Mouse (Mus musculus) cerebellum, postnatal 4 days (tissue): ENCODE measurements at regions not wholly inside any gene's neighbourhood (a gene's known extent, or its start where the extent isn't known, plus 50 kb on each side); places are given as distances from the start of the nearest gene placed in this dataset.
"Not testable (repeated sequence)": the region's sequence is repeated elsewhere in the genome, so short reads cannot be mapped to it uniquely, and the experiment has no call there.

ENCODE experiments used
- DNase-seq, 2 experiments: peaks; one replicate each; pipeline ENCODE4 v3.0.0; 2022; ENCODE audit warnings: low spot score in 2 of 2, mixed read lengths in 1 of 2

- no peak for DNase-seq
Measured at GRCm38 (mm10) chr5:50343681-50344080, 284.9 kb upstream of the Adgra3 start.

- peak in 1 of 2 experiments; percentile 11 for DNase-seq
Measured at GRCm38 (mm10) chr5:50309491-50309890, 250.7 kb upstream of the Adgra3 start.

GRCm38 (mm10) chr5:50303859-50304480 is 245.2 kb upstream of the Adgra3 start:
- DNase-seq = no peak

GRCm38 (mm10) chr5:50293794-50294193 is 235.0 kb upstream of the Adgra3 start:
- no peak for DNase-seq

- DNase-seq = no peak
Measured at GRCm38 (mm10) chr5:50290879-50291410, 232.1 kb upstream of the Adgra3 start.

- DNase-seq = no peak
Measured at GRCm38 (mm10) chr5:50260417-50260816, 201.6 kb upstream of the Adgra3 start.

DNA sequence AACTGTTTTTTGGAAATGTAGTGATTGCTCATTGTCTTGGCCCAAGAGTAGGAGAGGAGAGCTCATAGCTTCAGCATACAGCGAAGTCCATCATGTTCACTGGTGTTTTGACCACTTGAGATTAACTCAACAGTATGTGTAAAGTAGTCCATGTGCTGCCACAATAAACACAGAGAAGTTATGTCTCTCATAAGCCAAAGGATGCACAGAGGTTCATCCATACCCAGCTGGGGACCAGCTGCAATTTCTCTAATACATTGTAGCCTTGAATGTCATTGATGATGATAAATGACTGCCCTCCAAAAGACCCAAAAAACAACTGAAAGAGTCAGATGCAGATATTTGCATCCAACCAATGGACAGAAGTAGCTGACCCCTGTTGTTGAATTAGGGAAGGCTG is 199.2 kb upstream of the Adgra3 start:
- DNase-seq = no peak

DNA sequence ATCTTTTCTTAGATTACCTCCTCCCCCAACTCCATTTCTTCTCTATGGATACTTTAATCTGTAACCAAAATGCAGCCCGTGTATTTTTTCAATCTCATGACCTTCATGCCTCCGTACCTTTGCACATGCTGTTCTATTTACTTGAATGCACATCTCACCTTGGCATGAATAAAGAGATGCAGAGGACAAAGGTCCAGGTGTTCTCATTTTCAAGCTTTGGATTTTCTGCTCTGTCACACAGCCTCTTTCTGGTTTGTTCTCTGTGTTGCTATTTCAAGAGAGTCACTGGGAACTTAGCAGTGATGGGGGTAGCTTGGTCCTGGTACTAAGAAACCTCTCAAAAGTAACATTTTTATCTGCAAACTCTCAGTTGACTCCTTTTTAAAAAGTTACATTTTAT is 175.3 kb upstream of the Adgra3 start:
- DNase-seq = no peak

GRCm38 (mm10) chr5:50216956-50217355 is 158.2 kb upstream of the Adgra3 start:
- DNase-seq = no peak

GRCm38 (mm10) chr5:50215960-50216359 is 157.2 kb upstream of the Adgra3 start:
- no peak for DNase-seq

DNA sequence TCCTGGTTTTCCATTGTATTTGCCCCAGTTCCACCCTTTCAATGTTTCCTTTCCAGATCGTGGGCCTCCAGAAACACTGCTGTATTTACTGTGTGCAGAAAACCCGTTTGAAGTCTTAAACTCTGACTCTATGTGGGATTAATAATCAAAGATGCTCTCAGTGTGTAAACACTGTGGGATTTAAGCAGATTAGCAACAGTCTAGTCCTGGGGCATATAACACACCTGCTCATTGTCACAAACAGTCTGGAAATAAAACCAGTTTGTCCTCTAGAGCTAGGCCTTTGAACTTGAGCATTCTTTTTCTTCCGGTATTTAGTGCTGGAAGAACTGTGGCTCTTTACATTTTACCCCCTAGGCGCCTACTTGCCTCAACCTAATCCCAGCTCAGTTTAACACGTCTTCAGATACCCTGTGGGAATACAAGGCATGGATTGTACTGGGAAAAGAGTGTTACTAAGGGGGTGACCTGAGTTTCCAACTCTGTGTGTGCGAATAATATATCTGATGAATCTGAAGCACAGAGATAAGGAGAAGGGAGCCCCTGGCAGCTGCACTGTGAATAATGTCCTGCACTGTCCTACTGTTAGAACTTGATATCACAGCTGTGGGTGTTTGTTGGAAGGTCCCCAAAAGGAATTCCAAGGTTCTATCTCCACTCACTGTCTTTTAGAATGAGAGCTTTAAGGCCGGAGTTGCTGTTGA is 143.7 kb upstream of the Adgra3 start:
- no peak for DNase-seq

DNA sequence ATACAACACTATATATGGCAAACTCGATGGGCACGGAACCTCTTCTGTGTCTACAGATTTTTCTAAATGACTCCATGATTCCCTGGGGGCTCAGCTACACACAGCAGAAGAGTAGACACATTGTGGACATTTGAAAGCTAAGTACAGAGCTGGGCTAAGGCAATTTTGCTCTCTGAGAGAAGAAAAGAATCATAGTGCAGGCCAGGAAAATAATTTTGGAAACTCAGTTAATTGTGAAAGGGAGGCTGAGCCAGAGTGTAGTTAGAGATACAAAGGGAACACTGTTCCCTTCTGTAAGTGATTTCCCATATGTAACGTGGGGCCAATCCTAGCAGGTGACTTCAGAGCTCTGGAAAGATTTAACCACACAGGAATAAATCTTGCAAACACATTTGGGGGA is 137.6 kb upstream of the Adgra3 start:
- DNase-seq = no peak

DNA sequence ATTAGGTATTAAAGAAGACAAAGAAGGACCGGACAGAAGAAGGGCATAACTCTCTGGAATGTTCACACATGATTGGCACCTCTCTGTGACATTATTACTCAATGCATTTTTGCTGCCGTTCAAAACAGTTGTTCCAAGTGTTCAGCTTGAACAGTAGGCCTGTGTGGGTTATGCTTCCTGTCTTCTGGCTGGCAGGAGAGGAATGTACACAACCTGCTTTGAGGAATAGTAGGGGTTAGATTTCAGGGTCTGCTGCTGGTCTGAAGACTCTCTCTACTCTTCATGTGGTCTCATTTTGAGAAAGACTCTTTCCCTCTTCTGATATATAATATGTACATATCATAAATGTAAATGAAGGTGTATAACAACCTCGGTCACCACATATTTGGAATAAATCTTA is 137.2 kb upstream of the Adgra3 start:
- DNase-seq = no peak

- no peak for DNase-seq
Measured at GRCm38 (mm10) chr5:50189394-50189793, 130.6 kb upstream of the Adgra3 start.

- no peak for DNase-seq
Measured at GRCm38 (mm10) chr5:50182721-50183120, 123.9 kb upstream of the Adgra3 start.

- DNase-seq = no peak
Measured at GRCm38 (mm10) chr5:50156557-50156956, 97.8 kb upstream of the Adgra3 start.

- not testable (repeated sequence) for DNase-seq
Measured at GRCm38 (mm10) chr5:50155170-50155860, 96.5 kb upstream of the Adgra3 start.

DNA sequence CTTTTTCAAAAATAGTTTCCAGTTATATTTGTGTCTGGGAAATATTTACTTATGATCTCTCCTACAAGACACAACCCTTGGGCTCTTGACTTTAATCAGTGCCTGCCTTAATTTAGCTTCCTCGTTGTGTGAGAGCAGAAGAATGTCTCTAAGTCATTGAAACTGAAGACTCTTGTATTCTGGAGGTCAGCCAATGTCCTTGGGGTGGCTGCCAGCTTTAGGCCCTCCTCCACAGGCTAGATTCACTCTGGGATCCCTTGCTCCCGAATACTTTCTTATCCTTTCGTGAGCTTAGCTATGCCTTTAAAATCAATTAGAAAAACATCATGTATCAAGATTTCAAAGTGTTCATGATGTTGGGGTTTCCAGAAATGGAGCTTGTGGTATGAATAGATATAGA is 88.1 kb upstream of the Adgra3 start:
- DNase-seq = peak in 1 of 2 experiments; percentile 8

DNA sequence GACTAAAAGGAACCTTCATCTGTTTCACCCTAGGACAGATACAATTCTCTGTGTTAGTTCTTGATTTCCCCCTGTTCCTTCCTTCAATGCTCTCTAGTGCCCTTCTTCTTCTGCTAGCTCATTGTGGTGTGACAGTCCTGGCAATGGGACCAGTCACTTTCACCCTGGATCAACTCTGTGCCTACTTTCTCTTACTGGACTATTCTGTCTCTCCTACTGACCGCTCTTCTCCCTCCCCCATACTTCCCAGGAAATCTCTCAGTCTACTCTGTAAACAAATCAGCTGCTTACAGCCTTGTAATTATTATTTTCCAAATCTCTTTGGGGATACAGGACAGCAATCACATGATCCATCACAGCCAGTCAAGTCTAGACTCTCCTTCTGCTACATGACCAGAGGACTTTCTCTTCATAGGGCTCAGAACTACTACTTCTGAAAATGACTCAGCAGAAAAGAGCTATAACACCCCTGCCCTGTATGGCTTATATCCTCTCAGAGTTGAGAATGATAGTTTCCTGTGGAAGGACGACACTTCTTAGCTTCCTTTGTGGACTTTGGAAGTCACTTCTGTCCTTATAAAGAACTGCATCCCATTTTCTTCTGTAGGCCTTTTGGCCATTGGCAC is 86.8 kb upstream of the Adgra3 start:
- DNase-seq = no peak

DNA sequence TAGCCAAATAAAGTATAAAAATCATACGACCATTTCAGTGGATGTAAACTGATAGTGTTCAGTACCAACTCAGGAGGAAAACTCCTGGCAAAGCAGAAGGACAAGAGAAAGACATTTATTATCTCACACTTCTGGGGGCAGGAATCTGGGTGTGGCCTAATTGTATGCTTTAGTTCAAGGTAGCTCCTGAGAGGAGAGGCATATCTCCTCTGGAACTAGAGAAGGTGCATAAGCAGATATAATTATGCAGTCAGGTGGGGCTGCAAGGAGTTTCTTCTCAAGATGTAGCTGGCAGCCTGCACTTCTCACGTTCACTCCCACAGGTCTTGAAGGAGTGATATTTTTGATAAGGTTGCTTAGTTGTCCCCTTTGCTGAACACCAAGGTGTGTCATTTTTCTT is 71.4 kb upstream of the Adgra3 start:
- no peak for DNase-seq

GRCm38 (mm10) chr5:50128972-50129371 is 70.2 kb upstream of the Adgra3 start:
- no peak for DNase-seq

DNA sequence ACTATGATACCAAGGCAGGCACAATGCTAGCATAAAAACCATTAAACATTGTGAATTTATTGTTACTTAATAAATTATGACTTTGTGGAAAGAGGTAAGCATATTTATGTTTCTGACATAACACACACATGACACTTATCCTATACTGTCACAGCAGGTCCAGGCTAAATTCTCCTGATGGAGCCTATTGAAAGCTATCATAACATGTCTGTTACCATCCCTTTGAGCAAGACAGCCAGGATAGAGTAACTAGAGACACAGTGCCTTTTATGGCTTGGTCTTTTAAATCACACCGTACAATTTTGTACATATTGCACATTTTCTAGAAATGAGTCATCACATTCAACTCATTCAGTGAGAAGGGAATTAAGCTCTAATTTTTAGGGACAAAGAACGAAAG is 67.8 kb upstream of the Adgra3 start:
- no peak for DNase-seq
